Mouse (Mus musculus) frontal cortex, postnatal 25 days (tissue): ENCODE measurements at regions not wholly inside any gene's neighbourhood (a gene's known extent, or its start where the extent isn't known, plus 50 kb on each side); places are given as distances from the start of the nearest gene placed in this dataset.

Source experiments
- DNase-seq, 2 experiments: peaks; one replicate each; pipeline ENCODE4 v3.0.0; 2022; ENCODE audit warnings: low spot score in 2 of 2

- no peak for DNase-seq
These were observed 307.3 kb downstream of the Tmem114 start for GRCm38 (mm10) chr16:8117543-8118167.

GRCm38 (mm10) chr16:8111329-8112116 is 313.4 kb downstream of the Tmem114 start:
- no peak for DNase-seq

- peak; percentile 9 to 13 for DNase-seq
These were observed 316.5 kb downstream of the Tmem114 start for GRCm38 (mm10) chr16:8108141-8109122.

- no peak for DNase-seq
These were observed 345.9 kb downstream of the Tmem114 start for GRCm38 (mm10) chr16:8079024-8079423.

- DNase-seq: no peak
These were observed 346.5 kb downstream of the Tmem114 start for GRCm38 (mm10) chr16:8078461-8078860.

DNA sequence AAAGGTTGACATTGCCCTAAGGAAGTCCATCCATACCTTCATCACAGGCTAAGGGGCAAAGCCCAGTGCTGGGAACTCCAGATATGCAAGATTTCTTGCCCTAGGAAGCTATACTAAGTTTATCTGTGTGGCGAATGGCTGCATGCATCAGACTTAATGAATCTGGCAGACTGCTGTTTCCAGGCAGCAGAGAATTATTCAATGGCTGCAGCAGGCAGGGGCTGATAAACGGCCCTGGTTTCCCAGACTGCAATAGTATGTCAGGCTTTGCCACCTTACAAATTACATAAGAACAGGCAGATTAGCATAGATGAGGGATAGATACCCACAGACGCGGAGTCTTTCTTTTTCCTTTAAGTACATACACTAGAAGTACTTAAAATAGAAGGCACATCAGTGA is 350.2 kb downstream of the Tmem114 start:
- peak in 1 of 2 experiments; percentile 3 for DNase-seq

GRCm38 (mm10) chr16:8053936-8054335 is 371.0 kb downstream of the Tmem114 start:
- DNase-seq: no peak

GRCm38 (mm10) chr16:8008966-8009365 is 416.0 kb downstream of the Tmem114 start:
- DNase-seq: peak in 1 of 2 experiments; percentile 46

DNA sequence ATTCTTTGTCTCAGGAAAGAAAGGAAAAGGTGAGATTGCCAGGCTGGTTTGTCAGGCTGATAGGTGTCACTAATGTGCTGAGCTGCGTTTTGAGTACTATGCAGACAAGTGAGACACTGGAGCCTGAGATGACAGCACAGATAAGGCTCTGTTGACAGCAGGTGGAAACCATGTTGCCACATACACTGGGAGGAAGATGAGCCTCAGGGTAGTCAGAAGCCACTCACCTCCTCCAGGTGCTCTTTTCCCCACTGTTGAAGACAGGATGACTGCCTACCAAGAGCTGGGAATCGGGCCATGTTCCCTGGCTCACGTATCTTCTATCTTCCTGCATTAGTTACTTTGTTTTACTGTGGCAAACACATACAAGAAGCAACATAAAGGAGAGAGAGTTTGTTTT is 418.3 kb downstream of the Tmem114 start:
- no peak for DNase-seq

GRCm38 (mm10) chr16:8002339-8003089 is 422.4 kb downstream of the Tmem114 start:
- DNase-seq: no peak

GRCm38 (mm10) chr16:7982816-7983215 is 442.1 kb downstream of the Tmem114 start:
- peak in 1 of 2 experiments; percentile 6 for DNase-seq

GRCm38 (mm10) chr16:7978466-7978865 is 446.5 kb downstream of the Tmem114 start:
- DNase-seq: no peak

DNA sequence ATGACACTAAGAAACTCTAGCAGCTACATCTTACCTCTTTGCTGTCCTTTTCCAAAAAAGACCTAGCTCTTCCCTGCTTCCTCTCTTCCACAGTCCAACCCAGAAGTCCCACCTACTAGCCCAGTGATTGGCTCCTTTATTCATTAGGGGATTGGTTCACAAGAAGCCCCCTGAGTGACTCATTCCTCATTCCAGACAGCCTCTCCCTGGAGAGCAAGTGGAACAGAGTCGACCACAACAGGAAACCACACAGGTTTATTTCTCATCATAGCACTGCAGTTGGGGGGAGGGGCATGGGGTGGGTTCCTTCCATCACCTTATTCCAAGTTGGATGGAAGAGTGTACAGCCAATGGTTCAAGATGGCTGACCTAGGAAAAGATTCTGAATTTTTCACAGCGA is 473.3 kb downstream of the Tmem114 start:
- DNase-seq: no peak

DNA sequence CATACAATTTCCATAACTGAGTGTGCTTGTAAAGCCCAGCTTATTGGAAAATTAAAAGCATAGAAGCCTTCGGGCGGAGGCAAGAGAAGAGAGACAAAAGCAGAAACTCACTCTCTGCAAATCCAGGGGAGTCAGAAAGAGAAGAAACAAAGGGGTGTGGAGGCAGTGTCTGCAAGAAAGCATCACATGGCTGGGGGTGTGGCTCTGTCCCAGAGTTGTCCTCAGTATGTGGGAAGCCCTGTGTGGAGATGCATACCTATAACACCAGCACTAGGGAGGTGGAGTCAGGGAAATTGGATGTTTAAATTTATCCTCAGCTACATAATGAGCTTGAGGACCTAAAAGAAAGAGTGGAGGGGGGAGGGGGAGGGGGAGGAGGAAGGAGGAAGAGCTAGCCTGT is 482.6 kb downstream of the Tmem114 start:
- no peak for DNase-seq

GRCm38 (mm10) chr16:7937167-7937566 is 487.8 kb downstream of the Tmem114 start:
- no peak for DNase-seq

GRCm38 (mm10) chr16:7932322-7932721 is 492.6 kb downstream of the Tmem114 start:
- no peak for DNase-seq

- no peak for DNase-seq
These were observed 493.3 kb downstream of the Tmem114 start for GRCm38 (mm10) chr16:7931676-7932075.

- no peak for DNase-seq
These were observed 495.8 kb downstream of the Tmem114 start for GRCm38 (mm10) chr16:7929112-7929511.

DNA sequence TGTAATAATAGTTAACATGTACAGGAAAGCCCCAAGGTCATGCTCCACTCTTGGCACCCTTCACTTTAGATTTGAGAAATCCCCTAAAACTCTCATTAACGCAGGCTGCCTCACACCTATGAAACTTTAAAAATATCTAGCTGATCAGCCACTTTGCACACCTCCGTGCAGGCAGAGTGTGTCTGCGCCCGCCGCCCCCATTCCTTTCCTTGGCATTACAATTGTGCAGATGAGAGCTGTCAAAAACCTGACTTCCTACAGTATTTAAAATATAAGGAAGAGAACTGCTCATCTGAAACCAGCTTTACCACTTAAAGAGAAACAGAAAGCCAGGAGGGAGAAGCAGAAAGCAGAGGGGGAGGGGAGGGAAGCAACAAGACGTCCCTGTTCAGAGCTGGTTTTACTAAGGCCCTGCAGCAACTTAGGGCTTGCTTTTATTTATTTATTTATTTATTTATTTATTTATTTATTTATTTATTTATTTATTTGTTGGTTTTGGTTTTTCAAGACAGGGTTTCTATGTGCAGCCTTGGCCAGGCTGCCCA is 496.5 kb downstream of the Tmem114 start:
- DNase-seq: peak in 1 of 2 experiments; percentile 5

- DNase-seq: no peak
These were observed 497.2 kb downstream of the Tmem114 start for GRCm38 (mm10) chr16:7927756-7928155.

GRCm38 (mm10) chr16:7895786-7896185 is 529.1 kb downstream of the Tmem114 start:
- DNase-seq: no peak
